Mouse (Mus musculus) limb, embryonic 14.5 days (tissue): Measurements from ENCODE around the gene Cct8l1. TPM values are rescaled to one million over a fixed set of nuclear protein-coding genes. Genes with fewer than 3 reads are reported as not detected.
A peak's percentile ranks its signal among the peaks of the same experiment; 100 is the strongest.

ENCODE experiments used
- ATAC-seq: fragments of 200-750 bp; cut with Nextera tagmentation; 2 replicates; pipeline ENCODE4 v1.8.0; 2017; ENCODE audit warnings: low read depth, moderate number of reproducible peaks, moderate TSS enrichment; ENCODE audit not compliant: low FRiP score
- DNase-seq: peaks from one replicate; pipeline ENCODE4 v3.0.0-alpha.2; 2015; ENCODE audit warnings: low spot score
- H3K27ac ChIP-seq: fragments of 300-500 bp; sonication (generic); replicated peaks from 2 replicates; pipeline ENCODE4 v1.5.1; 2014; ENCODE audit warnings: low read depth, mild to moderate bottlenecking, low read length, moderate library complexity, mixed read lengths
- H3K27me3 ChIP-seq: fragments of 300-500 bp; sonication (generic); 2 replicates; pipeline ENCODE4 v1.6.1; 2014; ENCODE audit warnings: low read length, mixed read lengths; ENCODE audit not compliant: control insufficient read depth, insufficient read depth
- H3K36me3 ChIP-seq: fragments of 300-500 bp; sonication (generic); 2 replicates; pipeline ENCODE4 v1.6.1; 2014; ENCODE audit warnings: mild to moderate bottlenecking, low read length, moderate library complexity, mixed read lengths; ENCODE audit not compliant: control insufficient read depth, insufficient read depth
- H3K4me1 ChIP-seq: fragments of 300-500 bp; sonication (generic); 2 replicates; pipeline ENCODE4 v1.6.1; 2014; ENCODE audit warnings: antibody characterized with exemption, low read length, mixed read lengths; ENCODE audit not compliant: control insufficient read depth, insufficient read depth
- H3K4me2 ChIP-seq: fragments of 300-500 bp; sonication (generic); replicated peaks from 2 replicates; pipeline ENCODE4 v1.6.1; 2014; ENCODE audit warnings: low read depth, mild to moderate bottlenecking, low read length, moderate library complexity; ENCODE audit not compliant: severe bottlenecking
- H3K4me3 ChIP-seq: fragments of 300-500 bp; sonication (generic); replicated peaks from 2 replicates; pipeline ENCODE4 v1.5.1; 2014; ENCODE audit warnings: low read length
- H3K9ac ChIP-seq: fragments of 300-500 bp; sonication (generic); 2 replicates; pipeline ENCODE4 v1.6.1; 2014; ENCODE audit warnings: mild to moderate bottlenecking, low read depth, low read length, moderate library complexity; ENCODE audit not compliant: severe bottlenecking
- H3K9me3 ChIP-seq: fragments of 300-500 bp; sonication (generic); 2 replicates; pipeline ENCODE4 v1.6.1; 2016; ENCODE audit warnings: low read length; ENCODE audit not compliant: control insufficient read depth
- POLR2A ChIP-seq: fragments of 200-500 bp; IDR thresholded peaks from 2 replicates; pipeline ENCODE4 v1.8.0; 2012; ENCODE audit warnings: inconsistent platforms, mild to moderate bottlenecking, moderate library complexity, borderline replicate concordance; ENCODE audit not compliant: insufficient read depth, insufficient read length; ENCODE audit errors: extremely low read depth
- WGBS: fragments of 180-500 bp; shearing (Covaris S2); extraction: QIAGEN DNeasy Blood & Tissue Kit; methylation state at CpG from one replicate; pipeline ENCODE4 v1.1.7; 2014; 5-methylcytosine and 5-hydroxymethylcytosine counted together
- polyA plus RNA-seq, 2 experiments: library from polyadenylated mRNA; depleted of rRNA in 1 of 2; stranded (reverse) in 1 of 2; unstranded in 1 of 2; fragments of >200 nt; fragmentation: Nextera tagmentation in 1 of 2; extraction: Ambion mirVana in 1 of 2; gene quantifications; 2 replicates each; pipeline versions ENCODE4 v1.2.1 to v1.2.3; 2012 to 2014

Gene Cct8l1
- polyA plus RNA-seq, 2 experiments: 0.12 TPM; not detected in 1

DNA sequence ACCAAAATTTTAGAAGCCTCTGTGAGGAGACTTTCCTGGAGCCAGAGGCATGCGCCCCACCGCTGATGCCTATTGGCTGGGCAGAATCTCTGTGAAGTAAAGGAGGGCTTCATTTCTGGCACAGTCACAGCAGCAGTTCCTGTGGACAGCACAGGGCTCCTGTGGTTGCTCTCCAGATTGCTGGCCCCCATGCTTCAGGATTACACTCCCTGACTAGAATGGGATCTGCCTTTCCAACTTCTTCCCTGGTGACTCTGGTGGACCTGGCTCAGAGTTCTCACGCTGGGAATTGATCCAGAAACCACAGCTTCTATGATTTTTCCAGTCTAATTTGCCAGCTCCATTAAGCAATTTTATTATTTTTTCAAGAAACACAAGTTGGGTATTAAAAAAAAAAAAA lies 28.2 kb downstream of the Cct8l1 start:
- Histone ChIP-seq H3K4me2 (no peak overlapping the region), H3K9ac (no peak overlapping the region), H3K27ac (no peak overlapping the region), H3K36me3 (no peaks in the 10 kb centered on the region), H3K27me3 (no peaks in the 10 kb centered on the region), H3K4me3 (no peak overlapping the region), H3K4me1 (no peaks in the 10 kb centered on the region), H3K9me3 (no peaks in the 10 kb centered on the region)
- TF ChIP-seq POLR2A: no peak
- peak; percentile 71 for DNase-seq
- 82% methylated on average over 3 of the region's 3 CpGs for WGBS
- ATAC-seq: peak; percentile 50; the same call in 1 of the 2 replicates

DNA sequence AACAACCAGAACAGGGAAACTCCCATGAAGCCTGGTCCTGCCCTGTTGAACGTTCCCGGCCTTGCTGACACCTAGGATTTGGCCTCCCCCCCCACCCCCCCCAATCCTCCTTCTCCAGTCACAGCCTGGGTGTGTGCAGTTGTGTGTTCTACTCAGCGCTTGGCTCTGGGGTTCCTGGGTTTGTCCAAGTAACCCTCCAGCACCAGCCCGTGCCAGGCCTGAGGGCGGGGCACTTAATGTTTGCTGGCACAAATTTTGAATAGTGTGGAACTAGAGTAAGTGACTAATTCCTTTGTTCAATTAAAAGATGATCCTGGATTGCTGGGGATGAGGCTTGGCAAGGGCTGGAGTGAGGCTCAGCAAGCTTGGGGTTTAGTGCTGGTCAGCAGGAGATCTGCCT lies 28.7 kb downstream of the Cct8l1 start:
- DNase-seq (no peak), ATAC-seq (no peak)

DNA sequence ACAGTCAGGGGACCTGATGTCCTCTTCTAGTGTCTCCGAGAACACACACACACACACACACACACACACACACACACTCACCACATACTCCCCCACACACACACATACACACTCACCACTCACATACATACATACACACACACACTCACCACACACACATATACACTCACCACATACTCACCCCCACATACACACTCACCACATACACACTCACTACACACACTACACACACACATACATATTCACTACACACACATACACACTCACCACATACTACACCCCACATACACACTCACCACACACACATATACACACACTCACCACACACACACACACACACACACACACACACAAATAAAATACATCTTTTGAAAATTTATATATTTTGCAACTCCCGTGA lies 31.0 kb downstream of the Cct8l1 start:
- no peaks in the 10 kb centered on the region for H3K36me3 ChIP-seq
- no peak for DNase-seq
- no peaks in the 10 kb centered on the region for H3K4me1 ChIP-seq
- H3K4me3 ChIP-seq: no peak overlapping the region
- H3K4me2 ChIP-seq: no peak overlapping the region
- no peaks in the 10 kb centered on the region for H3K27me3 ChIP-seq
- no peak overlapping the region for H3K9ac ChIP-seq
- no peak for TF ChIP-seq POLR2A
- no peak overlapping the region for H3K27ac ChIP-seq
- no peaks in the 10 kb centered on the region for H3K9me3 ChIP-seq
- no peak for ATAC-seq
- WGBS: 98% methylated on average over 2 of the region's 2 CpGs

More for the DNA sequence above, 28.7 kb downstream of the Cct8l1 start:
- Histone ChIP-seq H3K4me3 (no peak overlapping the region), H3K27me3 (no peaks in the 10 kb centered on the region), H3K9me3 (no peaks in the 10 kb centered on the region), H3K4me1 (no peaks in the 10 kb centered on the region), H3K4me2 (no peak overlapping the region), H3K9ac (no peak overlapping the region), H3K36me3 (no peaks in the 10 kb centered on the region), H3K27ac (no peak overlapping the region)
- no peak for TF ChIP-seq POLR2A
- WGBS: 72% methylated on average over 5 of the region's 5 CpGs

DNA sequence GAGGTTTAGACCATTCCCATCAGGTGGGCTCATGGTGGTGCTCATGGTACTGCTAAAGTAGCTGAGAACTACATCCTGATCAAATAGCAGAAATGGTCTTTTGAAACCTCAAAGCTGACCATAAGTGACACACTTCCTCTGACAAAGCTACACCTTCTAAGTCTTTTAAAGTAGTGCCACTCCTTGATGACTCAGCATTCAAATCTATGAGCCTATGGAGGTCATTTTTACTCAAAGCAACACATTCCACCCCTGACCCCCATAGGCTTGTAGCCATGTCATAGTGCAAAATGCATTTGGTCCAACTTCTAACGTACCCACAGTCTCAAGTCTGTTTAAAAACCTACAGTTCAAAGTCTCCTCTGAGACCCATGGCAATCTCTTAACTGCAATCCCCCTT lies 35.0 kb downstream of the Cct8l1 start:
- Histone ChIP-seq H3K9ac (no peak overlapping the region), H3K27ac (no peak overlapping the region), H3K4me2 (no peak overlapping the region), H3K4me1 (no peaks in the 10 kb centered on the region), H3K36me3 (no peaks in the 10 kb centered on the region), H3K27me3 (no peaks in the 10 kb centered on the region), H3K4me3 (no peak overlapping the region), H3K9me3 (no peaks in the 10 kb centered on the region)
- 82% methylated on average over 1 of the region's 1 CpGs for WGBS
- ATAC-seq: no peak
- no peak for TF ChIP-seq POLR2A
- no peak for DNase-seq

DNA sequence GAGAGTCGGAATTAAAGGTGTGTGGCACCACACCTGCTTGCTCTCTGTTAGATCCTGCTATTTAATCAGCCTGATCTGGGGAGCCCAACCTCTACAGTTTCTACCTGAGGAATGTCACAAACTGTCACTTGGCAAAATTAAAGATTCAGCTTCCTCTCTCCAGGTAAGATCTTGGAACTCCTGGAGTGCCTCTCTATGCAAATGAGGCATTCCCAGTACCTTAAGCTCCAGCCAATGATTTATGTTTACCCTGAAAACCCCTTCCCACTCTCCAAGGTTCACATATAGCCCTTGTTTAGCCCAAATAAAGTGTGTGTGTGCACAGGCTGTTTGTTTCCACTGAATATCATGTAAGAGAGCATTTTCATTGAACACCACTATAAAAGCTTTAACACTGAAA lies 38.3 kb downstream of the Cct8l1 start:
- DNase-seq: no peak
- no peaks in the 10 kb centered on the region for H3K9me3 ChIP-seq
- H3K4me2 ChIP-seq: no peak overlapping the region
- ATAC-seq: no peak
- no peak for TF ChIP-seq POLR2A
- H3K36me3 ChIP-seq: no peaks in the 10 kb centered on the region
- no peaks in the 10 kb centered on the region for H3K27me3 ChIP-seq
- WGBS: 80% methylated on average over 1 of the region's 1 CpGs
- H3K27ac ChIP-seq: no peak overlapping the region
- no peak overlapping the region for H3K4me3 ChIP-seq
- no peaks in the 10 kb centered on the region for H3K4me1 ChIP-seq
- H3K9ac ChIP-seq: no peak overlapping the region

DNA sequence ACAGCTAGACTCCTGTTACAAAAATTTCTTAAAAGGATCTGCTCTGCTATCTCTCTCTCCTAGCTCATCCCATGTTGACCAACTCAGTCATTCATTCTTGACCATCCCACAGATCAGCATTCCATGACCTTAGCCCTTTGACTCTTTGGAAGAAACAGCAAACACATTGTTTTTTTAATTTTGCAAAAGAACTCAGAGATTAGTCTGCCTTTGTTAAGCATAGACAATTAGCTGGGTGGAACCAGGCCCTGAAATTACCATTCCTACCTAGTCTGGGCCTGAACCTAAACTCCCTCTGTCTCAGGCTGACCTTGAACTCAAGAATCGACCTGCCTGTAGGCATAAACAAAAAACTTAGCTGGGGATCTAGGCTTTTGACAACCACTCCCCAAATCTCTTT lies 38.8 kb downstream of the Cct8l1 start:
- Histone ChIP-seq H3K9me3 (no peaks in the 10 kb centered on the region), H3K9ac (no peak overlapping the region), H3K4me3 (no peak overlapping the region), H3K27me3 (no peaks in the 10 kb centered on the region), H3K4me1 (no peaks in the 10 kb centered on the region), H3K27ac (no peak overlapping the region), H3K4me2 (no peak overlapping the region), H3K36me3 (no peaks in the 10 kb centered on the region)
- no peak for TF ChIP-seq POLR2A
- ATAC-seq (no peak), DNase-seq (no peak)
- 69% methylated on average over 1 of the region's 1 CpGs for WGBS
